Mouse (Mus musculus): ENCODE measurements around the gene Myom1. TPM values are rescaled to one million over a fixed set of nuclear protein-coding genes. Genes with fewer than 3 reads are reported as not detected.
"Not testable (repeated sequence)": the region's sequence is repeated elsewhere in the genome, so short reads cannot be mapped to it uniquely, and the experiment has no call there.

Gene Myom1
- polyA plus RNA-seq (2012; rRNA removed), result 1.6 and 2.4 TPM in 2 replicates

DNA sequence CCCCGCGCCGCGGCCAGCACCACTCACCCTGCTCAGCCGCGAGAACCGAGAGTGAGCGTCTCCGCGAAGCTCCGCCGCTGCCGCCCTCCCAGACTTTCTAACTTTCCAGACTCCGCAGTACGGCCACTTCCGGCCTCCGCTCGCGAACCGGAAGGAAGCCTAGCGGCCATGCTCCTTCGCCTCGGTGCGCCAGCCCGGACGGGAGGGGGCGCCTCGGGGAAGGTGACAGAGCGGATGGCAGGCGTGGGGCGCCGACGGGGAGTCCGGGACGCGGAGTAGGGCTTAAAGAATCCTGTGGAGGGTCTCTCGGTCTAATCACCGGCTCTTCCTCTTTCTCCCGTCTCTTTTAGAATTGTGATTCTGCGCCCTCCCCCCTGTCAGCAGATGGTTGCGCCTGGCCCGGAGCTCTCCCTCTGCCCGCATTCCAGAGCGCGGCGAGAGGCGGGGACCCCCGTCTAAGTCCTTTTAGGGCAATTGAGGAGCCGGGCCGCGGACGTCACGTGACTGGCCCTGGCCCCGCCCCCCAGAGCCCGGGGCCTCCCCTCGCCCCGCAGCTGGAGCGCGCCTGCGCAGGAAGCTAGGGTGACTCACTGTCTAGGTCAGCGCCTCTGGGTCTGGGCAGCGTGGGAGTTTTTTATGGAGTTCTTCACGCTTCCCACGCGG, at the start of gene Myom1:
TSS of gene Myom1 (plus strand) at position 553 of the 663 bp plus-strand sequence.
- whole genome bisulfite sequencing, result under 1% methylated on average over 65 of the region's 65 CpGs
- peak within 1 kb of the TSS; percentile 99 for H3K27ac ChIP-seq (ENCODE audit: insufficient read depth, low read length)
- TF ChIP-seq POLR2A (IDR thresholded peaks at IDR 0.05; ENCODE audit: borderline replicate concordance, insufficient read depth, low read length) (peak; percentile 44; the same call in 1 of the 2 replicates), CTCF (IDR thresholded peaks at IDR 0.05; ENCODE audit: borderline replicate concordance, insufficient read depth, low read depth, low read length) (peak; percentile 16; the same call in 1 of the 2 replicates)
- no peaks in the 10 kb centered on the region for H3K4me1 ChIP-seq (ENCODE audit: control insufficient read depth, insufficient read depth, low read length)
- peak; percentile 94 to 95 for DNase-seq
- peak within 1 kb of the TSS; percentile 96 for H3K4me3 ChIP-seq (replicated peaks; ENCODE audit: insufficient read depth, low read depth, low read length)
- H3K27me3 ChIP-seq (ENCODE audit: control insufficient read depth, insufficient read depth, low read length), result no peaks in the 10 kb centered on the region

DNA sequence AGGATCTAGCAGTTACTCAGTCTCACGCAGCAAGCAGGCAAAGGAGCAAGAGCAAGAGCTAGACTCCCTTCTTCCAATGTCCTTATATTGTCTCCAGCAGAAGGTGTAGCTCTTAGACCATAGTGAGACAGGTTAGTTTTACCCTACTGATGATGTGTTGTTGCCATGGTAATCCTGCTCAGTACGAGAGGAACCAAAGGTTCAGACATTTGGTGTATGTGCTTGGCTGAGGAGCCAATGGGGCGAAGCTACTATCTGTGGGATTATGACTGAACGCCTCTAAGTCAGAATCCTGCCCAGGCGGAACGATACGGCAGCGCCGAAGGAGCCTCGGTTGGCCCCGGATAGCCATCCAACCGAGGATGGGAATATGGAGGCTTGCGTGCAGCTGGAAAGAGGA, 38.9 kb upstream of the Myom1 start:
- not testable (repeated sequence) for H3K4me3 ChIP-seq (replicated peaks; ENCODE audit: insufficient read depth, low read depth, low read length); H3K27me3 ChIP-seq (ENCODE audit: control insufficient read depth, insufficient read depth, low read length); H3K27ac ChIP-seq (ENCODE audit: insufficient read depth, low read length); H3K4me1 ChIP-seq (ENCODE audit: control insufficient read depth, insufficient read depth, low read length)
- DNase-seq, result peak; percentile 87 to 90
- 73% methylated on average over 13 of the region's 13 CpGs for WGBS

DNA sequence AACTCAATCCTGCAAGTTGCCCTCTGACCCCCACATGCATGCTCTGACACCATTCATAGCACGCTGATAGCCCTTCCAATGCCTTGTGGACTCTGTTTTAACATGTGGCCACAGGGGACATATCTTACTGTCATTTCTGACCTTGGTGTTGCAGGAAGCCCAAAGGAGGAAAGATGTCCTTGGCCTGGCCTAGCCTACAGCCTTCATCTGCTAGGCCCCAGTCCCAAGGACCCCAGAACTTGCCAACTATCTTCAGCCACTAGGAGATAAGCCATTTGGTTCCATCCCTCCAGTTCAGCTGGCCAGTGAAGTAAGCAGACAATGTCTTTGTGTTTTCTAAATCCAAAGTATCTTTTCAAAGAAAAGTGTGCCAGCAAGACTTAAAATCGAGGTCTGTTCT, 37.2 kb upstream of the Myom1 start:
- 83% methylated on average over 2 of the region's 2 CpGs for WGBS
- Histone ChIP-seq H3K4me1 (ENCODE audit: control insufficient read depth, insufficient read depth, low read length) (no peaks in the 10 kb centered on the region), H3K27ac (ENCODE audit: insufficient read depth, low read length) (no peak overlapping the region), H3K27me3 (ENCODE audit: control insufficient read depth, insufficient read depth, low read length) (no peaks in the 10 kb centered on the region), H3K4me3 (replicated peaks; ENCODE audit: insufficient read depth, low read depth, low read length) (no peak overlapping the region)
- TF ChIP-seq POLR2A (IDR thresholded peaks at IDR 0.05; ENCODE audit: borderline replicate concordance, insufficient read depth, low read length) (no peak), CTCF (IDR thresholded peaks at IDR 0.05; ENCODE audit: borderline replicate concordance, insufficient read depth, low read depth, low read length) (no peak)
- no peak for DNase-seq

DNA sequence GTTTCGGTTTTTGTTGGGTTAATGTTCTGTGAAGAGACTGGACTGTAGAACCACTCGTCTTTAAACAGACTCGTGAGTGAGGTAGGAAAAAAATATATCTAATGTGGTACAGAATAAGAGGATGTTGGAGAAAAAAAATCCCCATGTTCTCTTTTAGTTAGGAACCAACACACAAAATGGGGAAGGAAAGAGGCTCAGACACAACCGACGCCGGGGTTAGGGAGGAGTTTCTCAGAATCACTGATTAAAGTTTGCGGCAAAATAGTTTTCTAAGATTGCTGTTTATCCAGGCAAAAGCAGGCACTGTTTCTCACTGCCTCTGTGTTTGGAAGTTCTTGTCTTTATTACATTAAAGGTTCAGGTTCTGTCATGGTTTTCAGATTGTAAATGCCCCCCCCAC, 36.3 kb upstream of the Myom1 start:
- H3K4me1 ChIP-seq (ENCODE audit: control insufficient read depth, insufficient read depth, low read length), result no peaks in the 10 kb centered on the region
- H3K4me3 ChIP-seq (replicated peaks; ENCODE audit: insufficient read depth, low read depth, low read length), result no peak overlapping the region
- H3K27ac ChIP-seq (ENCODE audit: insufficient read depth, low read length), result no peak overlapping the region
- no peak for DNase-seq
- 97% methylated on average over 7 of the region's 7 CpGs for WGBS
- TF ChIP-seq CTCF (IDR thresholded peaks at IDR 0.05; ENCODE audit: borderline replicate concordance, insufficient read depth, low read depth, low read length) (no peak), POLR2A (IDR thresholded peaks at IDR 0.05; ENCODE audit: borderline replicate concordance, insufficient read depth, low read length) (no peak)
- H3K27me3 ChIP-seq (ENCODE audit: control insufficient read depth, insufficient read depth, low read length), result no peaks in the 10 kb centered on the region

DNA sequence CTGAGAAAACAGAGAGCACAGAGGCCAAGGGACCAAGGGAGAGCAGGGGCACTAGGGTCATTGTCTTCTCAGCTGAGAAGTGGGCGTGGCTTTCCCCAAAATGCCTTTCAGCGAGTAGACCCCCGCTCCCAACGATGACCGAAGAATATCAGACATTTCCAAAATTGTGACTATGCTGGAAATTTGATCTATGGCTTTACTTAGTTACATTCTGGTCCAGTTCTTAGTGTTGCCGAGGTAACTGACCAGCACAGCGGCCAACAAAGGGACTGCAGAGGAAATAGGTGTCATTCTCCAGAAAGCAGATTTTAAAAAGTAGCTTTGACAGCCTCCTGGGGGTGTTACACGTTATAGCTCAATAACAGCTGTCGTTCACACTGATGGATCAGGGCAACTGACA, 35.2 kb upstream of the Myom1 start:
- WGBS, result 18% methylated on average over 9 of the region's 9 CpGs
- no peak overlapping the region for H3K4me3 ChIP-seq (replicated peaks; ENCODE audit: insufficient read depth, low read depth, low read length)
- no peaks in the 10 kb centered on the region for H3K27me3 ChIP-seq (ENCODE audit: control insufficient read depth, insufficient read depth, low read length)
- H3K4me1 ChIP-seq (ENCODE audit: control insufficient read depth, insufficient read depth, low read length), result no peaks in the 10 kb centered on the region
- H3K27ac ChIP-seq (ENCODE audit: insufficient read depth, low read length), result no peak overlapping the region
- no peak for DNase-seq
- TF ChIP-seq POLR2A (IDR thresholded peaks at IDR 0.05; ENCODE audit: borderline replicate concordance, insufficient read depth, low read length) (no peak), CTCF (IDR thresholded peaks at IDR 0.05; ENCODE audit: borderline replicate concordance, insufficient read depth, low read depth, low read length) (no peak)

DNA sequence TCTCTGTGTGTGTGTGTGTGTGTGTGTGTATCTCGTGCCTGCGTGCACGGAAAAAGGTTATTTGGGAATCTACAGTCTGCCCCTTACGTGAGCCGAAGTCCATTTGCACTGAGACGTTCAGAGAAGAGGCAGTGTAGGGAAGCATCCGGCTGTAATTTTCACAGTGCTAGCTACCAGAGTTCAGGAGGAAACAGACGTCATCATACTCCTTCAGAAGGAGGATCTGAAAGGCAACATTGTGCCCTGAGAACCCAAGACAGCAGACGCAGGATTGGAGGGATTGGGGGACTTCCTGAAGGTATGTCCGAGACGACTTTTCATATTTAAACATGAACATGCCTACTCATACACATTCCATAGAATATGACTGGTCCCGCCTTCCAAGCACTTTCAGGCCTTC, 34.8 kb upstream of the Myom1 start:
- Histone ChIP-seq H3K4me1 (ENCODE audit: control insufficient read depth, insufficient read depth, low read length) (no peaks in the 10 kb centered on the region), H3K27me3 (ENCODE audit: control insufficient read depth, insufficient read depth, low read length) (no peaks in the 10 kb centered on the region), H3K4me3 (replicated peaks; ENCODE audit: insufficient read depth, low read depth, low read length) (no peak overlapping the region), H3K27ac (ENCODE audit: insufficient read depth, low read length) (no peak overlapping the region)
- TF ChIP-seq CTCF (IDR thresholded peaks at IDR 0.05; ENCODE audit: borderline replicate concordance, insufficient read depth, low read depth, low read length), result no peak
- no peak for TF ChIP-seq POLR2A (IDR thresholded peaks at IDR 0.05; ENCODE audit: borderline replicate concordance, insufficient read depth, low read length)
- DNase-seq, result no peak
- WGBS, result 64% methylated on average over 12 of the region's 12 CpGs

DNA sequence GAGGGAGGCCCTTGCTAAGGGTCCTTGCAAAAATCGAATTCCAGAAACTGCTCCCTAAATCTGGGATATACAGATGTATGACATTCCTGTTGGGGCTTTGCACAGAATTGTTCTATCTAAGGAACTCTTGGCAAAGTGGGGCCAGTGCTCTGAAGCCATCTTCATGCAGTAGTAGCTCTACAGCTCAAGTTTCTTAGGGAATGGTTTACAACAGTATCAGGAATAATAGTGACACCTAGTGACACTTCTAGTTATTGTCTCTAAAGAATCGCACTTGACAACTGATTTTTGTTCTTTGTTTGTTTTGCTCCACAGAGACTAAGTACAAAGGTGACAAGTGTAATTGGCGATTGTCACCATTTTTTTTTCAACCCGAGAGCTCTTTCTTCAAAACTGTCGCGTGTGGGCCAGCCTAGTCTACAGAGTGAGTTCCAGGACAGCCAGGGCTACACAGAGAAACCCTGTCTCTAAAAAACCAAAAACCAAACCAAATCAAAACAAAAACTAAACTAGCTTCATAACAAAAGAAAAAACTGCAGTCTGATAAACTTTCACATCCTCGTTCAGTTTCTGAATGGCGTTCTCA, 33.7 kb upstream of the Myom1 start:
- Histone ChIP-seq H3K4me3 (replicated peaks; ENCODE audit: insufficient read depth, low read depth, low read length) (no peak overlapping the region), H3K4me1 (ENCODE audit: control insufficient read depth, insufficient read depth, low read length) (no peaks in the 10 kb centered on the region), H3K27ac (ENCODE audit: insufficient read depth, low read length) (no peak overlapping the region), H3K27me3 (ENCODE audit: control insufficient read depth, insufficient read depth, low read length) (no peaks in the 10 kb centered on the region)
- TF ChIP-seq CTCF (IDR thresholded peaks at IDR 0.05; ENCODE audit: borderline replicate concordance, insufficient read depth, low read depth, low read length) (peak; percentile 49; the same call in 1 of the 2 replicates), POLR2A (IDR thresholded peaks at IDR 0.05; ENCODE audit: borderline replicate concordance, insufficient read depth, low read length) (no peak)
- DNase-seq, result no peak
- 17% methylated on average over 8 of the region's 8 CpGs for WGBS

DNA sequence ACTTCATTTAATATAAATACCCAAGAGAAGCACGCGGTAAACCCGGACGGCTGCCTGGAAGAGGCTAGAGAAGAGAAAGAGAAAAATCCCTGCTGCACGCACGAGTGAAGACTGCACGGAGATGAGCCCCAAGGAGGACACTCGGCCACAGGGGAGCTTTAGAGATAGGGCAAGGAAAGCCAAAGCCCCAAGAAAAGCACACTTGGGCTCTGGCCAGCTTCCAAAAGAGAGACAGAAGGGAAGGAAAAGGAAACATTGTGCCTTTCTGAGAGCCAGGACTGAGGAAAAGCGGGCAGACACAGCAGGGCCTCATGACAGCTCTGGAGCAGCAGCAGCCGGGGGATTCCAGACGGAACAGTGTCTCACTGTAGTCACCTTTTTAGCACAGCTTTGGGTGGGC, 31.2 kb upstream of the Myom1 start:
- WGBS, result 34% methylated on average over 11 of the region's 11 CpGs
- no peaks in the 10 kb centered on the region for H3K4me1 ChIP-seq (ENCODE audit: control insufficient read depth, insufficient read depth, low read length)

More for the DNA sequence above, 31.2 kb upstream of the Myom1 start:
- TF ChIP-seq CTCF (IDR thresholded peaks at IDR 0.05; ENCODE audit: borderline replicate concordance, insufficient read depth, low read depth, low read length), result no peak
- no peak for TF ChIP-seq POLR2A (IDR thresholded peaks at IDR 0.05; ENCODE audit: borderline replicate concordance, insufficient read depth, low read length)
- DNase-seq, result no peak
- Histone ChIP-seq H3K27me3 (ENCODE audit: control insufficient read depth, insufficient read depth, low read length) (no peaks in the 10 kb centered on the region), H3K27ac (ENCODE audit: insufficient read depth, low read length) (no peak overlapping the region), H3K4me3 (replicated peaks; ENCODE audit: insufficient read depth, low read depth, low read length) (no peak overlapping the region)

Data from cerebellum, adult 2 months (tissue).